Mouse (Mus musculus): Measurements from ENCODE around the gene St6gal1.

- TF ChIP-seq CTCF (IDR thresholded peaks at IDR 0.05; ENCODE audit: control insufficient read depth, insufficient read depth, low read length) (no peak), POLR2A (IDR thresholded peaks at IDR 0.05; ENCODE audit: borderline replicate concordance, control insufficient read depth, low read depth, low read length) (no peak)
Measured at GRCm38 (mm10) chr16:23266896-23267295, 42.4 kb downstream of the St6gal1 start.

All from bone marrow, adult 2 months (tissue).